Mouse (Mus musculus): Measurements from ENCODE around the gene Cd200r1. TPM values are rescaled to one million over a fixed set of nuclear protein-coding genes. Genes with fewer than 3 reads are reported as not detected.

Gene Cd200r1
- polyA plus RNA-seq, 1 experiment from 2014 or later = 1.6 TPM

- Histone ChIP-seq H3K4me2 (replicated peaks) (no peak overlapping the region), H3K36me3 (peaks cover 33% of the 10 kb centered on the region), H3K9ac (no peak overlapping the region), H3K4me3 (replicated peaks) (no peak overlapping the region), H3K4me1 (peaks cover 20% of the 10 kb centered on the region), H3K27me3 (no peaks in the 10 kb centered on the region), H3K9me3 (replicated peaks) (no peaks in the 10 kb centered on the region), H3K27ac (replicated peaks) (no peak overlapping the region)
- no peak for ATAC-seq (ENCODE audit: insufficient number of reproducible peaks, low FRiP score, low TSS enrichment, low read depth)
- 94% methylated on average over 3 of the region's 3 CpGs for WGBS
Observed at GRCm38 (mm10) chr16:44727525-44727924, 38.0 kb upstream of the Cd200r1 start.

- H3K27ac ChIP-seq (replicated peaks) = no peak overlapping the region
- H3K36me3 ChIP-seq = peaks cover 83% of the 10 kb centered on the region
- no peak overlapping the region for H3K4me2 ChIP-seq (replicated peaks)
- H3K4me1 ChIP-seq = no peaks in the 10 kb centered on the region
- WGBS = 89% methylated on average over 3 of the region's 3 CpGs
- no peak overlapping the region for H3K9ac ChIP-seq
- no peak for ATAC-seq (ENCODE audit: insufficient number of reproducible peaks, low FRiP score, low TSS enrichment, low read depth)
- no peaks in the 10 kb centered on the region for H3K27me3 ChIP-seq
- no peak overlapping the region for H3K4me3 ChIP-seq (replicated peaks)
- H3K9me3 ChIP-seq (replicated peaks) = no peaks in the 10 kb centered on the region
Observed at GRCm38 (mm10) chr16:44734059-44734458, 31.5 kb upstream of the Cd200r1 start.

- 82% methylated on average over 5 of the region's 5 CpGs for WGBS
- no peak overlapping the region for H3K4me2 ChIP-seq (replicated peaks)
- no peak overlapping the region for H3K9ac ChIP-seq
- no peak overlapping the region for H3K27ac ChIP-seq (replicated peaks)
- H3K9me3 ChIP-seq (replicated peaks) = no peaks in the 10 kb centered on the region
- ATAC-seq (ENCODE audit: insufficient number of reproducible peaks, low FRiP score, low TSS enrichment, low read depth) = no peak
- no peaks in the 10 kb centered on the region for H3K4me1 ChIP-seq
- no peak overlapping the region for H3K4me3 ChIP-seq (replicated peaks)
- H3K27me3 ChIP-seq = no peaks in the 10 kb centered on the region
- peaks cover 80% of the 10 kb centered on the region for H3K36me3 ChIP-seq
Observed at GRCm38 (mm10) chr16:44735676-44736075, 29.9 kb upstream of the Cd200r1 start.

- no peak overlapping the region for H3K4me2 ChIP-seq (replicated peaks)
- H3K27ac ChIP-seq (replicated peaks) = no peak overlapping the region
- H3K4me1 ChIP-seq = no peaks in the 10 kb centered on the region
- H3K4me3 ChIP-seq (replicated peaks) = no peak overlapping the region
- no peaks in the 10 kb centered on the region for H3K9me3 ChIP-seq (replicated peaks)
- no peak overlapping the region for H3K9ac ChIP-seq
- H3K27me3 ChIP-seq = no peaks in the 10 kb centered on the region
- 85% methylated on average over 4 of the region's 4 CpGs for WGBS
- H3K36me3 ChIP-seq = peaks cover 77% of the 10 kb centered on the region
- no peak for ATAC-seq (ENCODE audit: insufficient number of reproducible peaks, low FRiP score, low TSS enrichment, low read depth)
Observed at GRCm38 (mm10) chr16:44736118-44736517, 29.4 kb upstream of the Cd200r1 start.

GRCm38 (mm10) chr16:44742753-44743152 lies 22.8 kb upstream of the Cd200r1 start:
- 90% methylated on average over 1 of the region's 1 CpGs for WGBS

GRCm38 (mm10) chr16:44745471-44745865 lies 20.1 kb upstream of the Cd200r1 start:
- Histone ChIP-seq H3K9me3 (replicated peaks) (no peaks in the 10 kb centered on the region), H3K4me2 (replicated peaks) (peak overlapping the region; percentile 69), H3K27me3 (no peaks in the 10 kb centered on the region), H3K4me1 (peaks cover 10% of the 10 kb centered on the region), H3K27ac (replicated peaks) (peak overlapping the region; percentile 98), H3K9ac (peak overlapping the region; percentile 82), H3K4me3 (replicated peaks) (peak overlapping the region; percentile 90), H3K36me3 (peaks cover 11% of the 10 kb centered on the region)
- 7% methylated on average over 14 of the region's 14 CpGs for WGBS
- ATAC-seq (ENCODE audit: insufficient number of reproducible peaks, low FRiP score, low TSS enrichment, low read depth) = no peak

More at GRCm38 (mm10) chr16:44742753-44743152, 22.8 kb upstream of the Cd200r1 start:
- Histone ChIP-seq H3K36me3 (peaks cover 30% of the 10 kb centered on the region), H3K4me3 (replicated peaks) (no peak overlapping the region), H3K4me1 (peaks cover 10% of the 10 kb centered on the region), H3K9me3 (replicated peaks) (no peaks in the 10 kb centered on the region), H3K27me3 (no peaks in the 10 kb centered on the region), H3K4me2 (replicated peaks) (no peak overlapping the region), H3K9ac (no peak overlapping the region), H3K27ac (replicated peaks) (no peak overlapping the region)
- ATAC-seq (ENCODE audit: insufficient number of reproducible peaks, low FRiP score, low TSS enrichment, low read depth) = no peak

GRCm38 (mm10) chr16:44745866-44746562 lies 19.5 kb upstream of the Cd200r1 start, which contains the start of gene Gtpbp8:
Gene Gtpbp8, minus strand, starts transcription at chr16:44746363.
- H3K27ac ChIP-seq (replicated peaks) = peak within 1 kb of the TSS; percentile 98
- ATAC-seq (ENCODE audit: insufficient number of reproducible peaks, low FRiP score, low TSS enrichment, low read depth) = peak; percentile 90
- no peaks in the 10 kb centered on the region for H3K9me3 ChIP-seq (replicated peaks)
- H3K27me3 ChIP-seq = no peaks in the 10 kb centered on the region
- peak within 1 kb of the TSS; percentile 82 for H3K9ac ChIP-seq
- H3K36me3 ChIP-seq = peaks cover 11% of the 10 kb centered on the region
- peak within 1 kb of the TSS; percentile 90 for H3K4me3 ChIP-seq (replicated peaks)
- H3K4me2 ChIP-seq (replicated peaks) = peak within 1 kb of the TSS; percentile 69
- peaks cover 10% of the 10 kb centered on the region for H3K4me1 ChIP-seq
- WGBS = 0% methylated on average over 47 of the region's 47 CpGs

- WGBS = 50% methylated on average over 3 of the region's 3 CpGs
- no peaks in the 10 kb centered on the region for H3K27me3 ChIP-seq
Observed at GRCm38 (mm10) chr16:44748007-44748406, 17.5 kb upstream of the Cd200r1 start.

GRCm38 (mm10) chr16:44757700-44758099 lies 7.8 kb upstream of the Cd200r1 start:
- H3K4me3 ChIP-seq (replicated peaks) = no peak overlapping the region
- H3K4me2 ChIP-seq (replicated peaks) = no peak overlapping the region
- H3K27ac ChIP-seq (replicated peaks) = no peak overlapping the region
- no peak for ATAC-seq (ENCODE audit: insufficient number of reproducible peaks, low FRiP score, low TSS enrichment, low read depth)
- 77% methylated on average over 8 of the region's 8 CpGs for WGBS
- no peaks in the 10 kb centered on the region for H3K9me3 ChIP-seq (replicated peaks)
- no peaks in the 10 kb centered on the region for H3K4me1 ChIP-seq
- H3K27me3 ChIP-seq = no peaks in the 10 kb centered on the region
- H3K9ac ChIP-seq = no peak overlapping the region
- no peaks in the 10 kb centered on the region for H3K36me3 ChIP-seq

More at GRCm38 (mm10) chr16:44748007-44748406, 17.5 kb upstream of the Cd200r1 start:
- Histone ChIP-seq H3K9me3 (replicated peaks) (no peaks in the 10 kb centered on the region), H3K9ac (no peak overlapping the region), H3K36me3 (no peaks in the 10 kb centered on the region), H3K4me1 (peaks cover 10% of the 10 kb centered on the region), H3K4me3 (replicated peaks) (no peak overlapping the region), H3K27ac (replicated peaks) (no peak overlapping the region), H3K4me2 (replicated peaks) (no peak overlapping the region)
- ATAC-seq (ENCODE audit: insufficient number of reproducible peaks, low FRiP score, low TSS enrichment, low read depth) = no peak

GRCm38 (mm10) chr16:44761811-44762210 lies 3.7 kb upstream of the Cd200r1 start:
- Histone ChIP-seq H3K4me3 (replicated peaks) (no peak overlapping the region), H3K9ac (no peak overlapping the region), H3K4me1 (no peaks in the 10 kb centered on the region), H3K27ac (replicated peaks) (no peak overlapping the region), H3K36me3 (no peaks in the 10 kb centered on the region), H3K9me3 (replicated peaks) (no peaks in the 10 kb centered on the region), H3K27me3 (no peaks in the 10 kb centered on the region), H3K4me2 (replicated peaks) (no peak overlapping the region)
- 63% methylated on average over 1 of the region's 1 CpGs for WGBS
- ATAC-seq (ENCODE audit: insufficient number of reproducible peaks, low FRiP score, low TSS enrichment, low read depth) = no peak

GRCm38 (mm10) chr16:44766320-44766892 lies 870 bp downstream of the Cd200r1 start:
- Histone ChIP-seq H3K36me3 (no peaks in the 10 kb centered on the region), H3K27ac (replicated peaks) (no peak overlapping the region), H3K4me1 (no peaks in the 10 kb centered on the region), H3K27me3 (no peaks in the 10 kb centered on the region), H3K9me3 (replicated peaks) (no peaks in the 10 kb centered on the region), H3K4me3 (replicated peaks) (no peak overlapping the region), H3K4me2 (replicated peaks) (no peak overlapping the region), H3K9ac (no peak overlapping the region)
- WGBS = 82% methylated on average over 9 of the region's 9 CpGs
- ATAC-seq (ENCODE audit: insufficient number of reproducible peaks, low FRiP score, low TSS enrichment, low read depth) = no peak

Data from embryonic facial prominence, embryonic 15.5 days (tissue).